14 mouse cellular contexts compared by ENCODE assay signal in genomic region chr11:109553921-109554320, GRCm38 (mm10). TPM values are rescaled to one million over a fixed set of nuclear protein-coding genes. Genes with fewer than 3 reads are reported as not detected.
DNase-seq lines count a peak whose midpoint lies in the region; ATAC-seq lines count a peak whose summit lies in the region.
"Had no signal": no experiment of that assay in that cellular context is flagged by ENCODE, and none has a peak within 500 bp of the region (broad histone marks: within the 10 kb centered on the region; RNA-seq: fewer than 3 reads in every experiment).

No protein-coding gene starts in this region.

- no peak overlapping the region for H3K4me3 ChIP-seq in limb, embryonic 12.5 days (replicated peaks)
- no peak overlapping the region for H3K4me3 ChIP-seq in limb, embryonic 10.5 days
- no peak overlapping the region for H3K4me3 ChIP-seq in embryonic facial prominence, embryonic 14.5 days (ENCODE audit: low read depth, low read length)
- no peak overlapping the region for H3K4me3 ChIP-seq in liver, embryonic 16.5 days (ENCODE audit: low read depth, low read length)
- H3K4me3 ChIP-seq: limb, embryonic 13.5 days; neural tube, embryonic 15.5 days had no signal

- no peaks in the 10 kb centered on the region for H3K4me1 ChIP-seq in limb, embryonic 12.5 days (replicated peaks)
- no peaks in the 10 kb centered on the region for H3K4me1 ChIP-seq in limb, embryonic 10.5 days
- H3K4me1 ChIP-seq in embryonic facial prominence, embryonic 14.5 days (ENCODE audit: control insufficient read depth, insufficient read depth, low read length): no peaks in the 10 kb centered on the region
- H3K4me1 ChIP-seq in liver, embryonic 16.5 days (ENCODE audit: control insufficient read depth, low read depth, low read length): peaks cover 90% of the 10 kb centered on the region
- H3K4me1 ChIP-seq: limb, embryonic 13.5 days; neural tube, embryonic 15.5 days had no signal

- no peak for DNase-seq in limb, embryonic 10.5 days (ENCODE audit: low spot score)
- no peak for DNase-seq in embryonic facial prominence, embryonic 14.5 days (ENCODE audit: low spot score)
- peak; percentile 25 to 27 for DNase-seq in thymus, postnatal 36 days
- DNase-seq in frontal cortex, postnatal 36 days (ENCODE audit: low spot score in 2 of 2): no peak
- DNase-seq in kidney, postnatal 4 days: no peak
- no peak for DNase-seq in MN1 (ENCODE audit: low spot score)
- DNase-seq: cerebellum, adult 8-10 months; heart, postnatal 4 days had no signal

- no peak overlapping the region for H3K9ac ChIP-seq in limb, embryonic 12.5 days (replicated peaks)
- H3K9ac ChIP-seq in embryonic facial prominence, embryonic 14.5 days (ENCODE audit: low read depth, low read length): no peak overlapping the region
- no peak overlapping the region; the same call in 1 of the 2 replicates for H3K9ac ChIP-seq in liver, embryonic 16.5 days (ENCODE audit: low read depth, low read length)
- H3K9ac ChIP-seq: limb, embryonic 13.5 days; neural tube, embryonic 15.5 days had no signal

- no peaks in the 10 kb centered on the region for H3K27me3 ChIP-seq in limb, embryonic 12.5 days
- H3K27me3 ChIP-seq in limb, embryonic 10.5 days (ENCODE audit: low read depth, poor library complexity, severe bottlenecking): no peaks in the 10 kb centered on the region
- no peaks in the 10 kb centered on the region for H3K27me3 ChIP-seq in embryonic facial prominence, embryonic 14.5 days (replicated peaks; ENCODE audit: control insufficient read depth, insufficient read depth, low read length)
- H3K27me3 ChIP-seq in liver, embryonic 16.5 days (ENCODE audit: control insufficient read depth, insufficient read depth, low read depth, low read length): no peaks in the 10 kb centered on the region
- H3K27me3 ChIP-seq: limb, embryonic 13.5 days; neural tube, embryonic 15.5 days had no signal

- WGBS in limb, embryonic 12.5 days: 70% methylated on average over 4 of the region's 4 CpGs
- 75% methylated on average over 4 of the region's 4 CpGs for WGBS in limb, embryonic 10.5 days
- 61% methylated on average over 4 of the region's 4 CpGs for WGBS in embryonic facial prominence, embryonic 14.5 days
- WGBS in liver, embryonic 16.5 days (ENCODE audit: insufficient replicate concordance): 47% methylated on average over 4 of the region's 4 CpGs

- H3K4me2 ChIP-seq in limb, embryonic 12.5 days: no peak overlapping the region
- no peak overlapping the region for H3K4me2 ChIP-seq in embryonic facial prominence, embryonic 14.5 days (ENCODE audit: low read depth, low read length)
- H3K4me2 ChIP-seq in liver, embryonic 16.5 days (ENCODE audit: low read depth, low read length): no peak overlapping the region
- H3K4me2 ChIP-seq: limb, embryonic 13.5 days; neural tube, embryonic 15.5 days had no signal

- no peaks in the 10 kb centered on the region for H3K36me3 ChIP-seq in limb, embryonic 12.5 days
- no peaks in the 10 kb centered on the region for H3K36me3 ChIP-seq in limb, embryonic 10.5 days
- no peaks in the 10 kb centered on the region for H3K36me3 ChIP-seq in embryonic facial prominence, embryonic 14.5 days (ENCODE audit: control insufficient read depth, insufficient read depth, low read length)
- H3K36me3 ChIP-seq in liver, embryonic 16.5 days (ENCODE audit: control insufficient read depth, insufficient read depth): no peaks in the 10 kb centered on the region
- H3K36me3 ChIP-seq: limb, embryonic 13.5 days; neural tube, embryonic 15.5 days had no signal

- peak overlapping the region; percentile 12; the same call in 1 of the 2 replicates for H3K27ac ChIP-seq in limb, embryonic 12.5 days
- no peak overlapping the region for H3K27ac ChIP-seq in limb, embryonic 10.5 days
- peak overlapping the region; percentile 2; the same call in 1 of the 2 replicates for H3K27ac ChIP-seq in embryonic facial prominence, embryonic 14.5 days (replicated peaks; ENCODE audit: low read depth, low read length)
- peak overlapping the region; percentile 85 for H3K27ac ChIP-seq in liver, embryonic 16.5 days (ENCODE audit: low read length)
- H3K27ac ChIP-seq: macrophage; neural tube, embryonic 15.5 days had no signal

- H3K9me3 ChIP-seq in limb, embryonic 12.5 days: no peaks in the 10 kb centered on the region
- H3K9me3 ChIP-seq in limb, embryonic 10.5 days (replicated peaks): no peaks in the 10 kb centered on the region
- no peaks in the 10 kb centered on the region for H3K9me3 ChIP-seq in embryonic facial prominence, embryonic 14.5 days (ENCODE audit: control insufficient read depth, low read length)
- no peaks in the 10 kb centered on the region for H3K9me3 ChIP-seq in liver, embryonic 16.5 days (replicated peaks; ENCODE audit: control insufficient read depth, low read length)
- H3K9me3 ChIP-seq: limb, embryonic 13.5 days; neural tube, embryonic 15.5 days had no signal

- no peak for ATAC-seq in limb, embryonic 12.5 days (ENCODE audit: insufficient number of reproducible peaks, insufficient read depth, low FRiP score, low TSS enrichment, low read depth)
- no peak for ATAC-seq in embryonic facial prominence, embryonic 14.5 days (ENCODE audit: low read depth)
- ATAC-seq in liver, embryonic 16.5 days (ENCODE audit: low read depth): no peak
- ATAC-seq: midbrain, embryonic 16.5 days had no signal

RNA-seq across cellular contexts. Expression of gene Wipi1, which starts 57.8 kb away (rescaled TPM):
- 40.6 and 41.0 TPM in 2 replicates for polyA plus RNA-seq in limb, embryonic 12.5 days (2016; fragmentation: Nextera tagmentation; extraction: Ambion mirVana)
- polyA plus RNA-seq in limb, embryonic 10.5 days (2016; fragmentation: Nextera tagmentation; extraction: Ambion mirVana): 33.3 and 42.3 TPM in 2 replicates
- 36.1 and 37.8 TPM in 2 replicates for polyA plus RNA-seq in embryonic facial prominence, embryonic 14.5 days (2014; fragmentation: Nextera tagmentation; extraction: Ambion mirVana)
- 23.6 and 24.0 TPM in 2 replicates for polyA plus RNA-seq in liver, embryonic 16.5 days (2015; fragmentation: Nextera tagmentation; extraction: Ambion mirVana)

Comparison
In these comparisons a context has a peak if more than half of its experiments do, and no peak if none do; other contexts are left out.
1. DNase-seq: peak in thymus, postnatal 36 days (2 of 2); none in limb, embryonic 10.5 days (single experiment), embryonic facial prominence, embryonic 14.5 days (single experiment), frontal cortex, postnatal 36 days (0 of 2), kidney, postnatal 4 days (0 of 2) and MN1 (single experiment).